16 mouse cellular contexts compared by ENCODE assay signal in genomic region chr19:50418962-50419720, GRCm38 (mm10).
A peak's percentile ranks its signal among the peaks of the same experiment; 100 is the strongest.
DNase-seq lines count a peak whose midpoint lies in the region; ATAC-seq and TF ChIP-seq lines count a peak whose summit lies in the region.
"Had no signal": no experiment of that assay in that cellular context is flagged by ENCODE, and none has a peak within 500 bp of the region (broad histone marks: within the 10 kb centered on the region; RNA-seq: fewer than 3 reads in every experiment).

No protein-coding gene starts in this region.

- H3K4me1 ChIP-seq in kidney, embryonic 15.5 days = 0 out of 2 replicates have a peak, but pooled peaks cover 4% of the 10 kb centered on the region
- peaks cover 7% of the 10 kb centered on the region; the same call in 1 of the 2 replicates for H3K4me1 ChIP-seq in midbrain, embryonic 16.5 days (ENCODE audit: control insufficient read depth, insufficient read depth, low read length)
- no peaks in the 10 kb centered on the region for H3K4me1 ChIP-seq in midbrain, postnatal 0 days (ENCODE audit: insufficient read depth, low read length)

- no peaks in the 10 kb centered on the region for H3K36me3 ChIP-seq in kidney, embryonic 15.5 days
- H3K36me3 ChIP-seq in midbrain, embryonic 16.5 days (ENCODE audit: control insufficient read depth, insufficient read depth, low read length) = no peaks in the 10 kb centered on the region
- H3K36me3 ChIP-seq in midbrain, postnatal 0 days (ENCODE audit: insufficient read depth, low read length) = no peaks in the 10 kb centered on the region
- H3K36me3 ChIP-seq: hindbrain, embryonic 10.5 days; neural tube, embryonic 13.5 days had no signal

- H3K27me3 ChIP-seq in kidney, embryonic 15.5 days = no peaks in the 10 kb centered on the region
- no peaks in the 10 kb centered on the region for H3K27me3 ChIP-seq in midbrain, embryonic 16.5 days (ENCODE audit: control insufficient read depth, insufficient read depth, low read depth, low read length)
- no peaks in the 10 kb centered on the region for H3K27me3 ChIP-seq in midbrain, postnatal 0 days (ENCODE audit: insufficient read depth, low read length)
- H3K27me3 ChIP-seq: neural tube, embryonic 13.5 days had no signal

- no peak overlapping the region for H3K9ac ChIP-seq in kidney, embryonic 15.5 days
- peak overlapping the region; percentile 11; the same call in 1 of the 2 replicates for H3K9ac ChIP-seq in midbrain, embryonic 16.5 days (ENCODE audit: low read depth, low read length)
- H3K9ac ChIP-seq in midbrain, postnatal 0 days (replicated peaks; ENCODE audit: low read length, poor library complexity, severe bottlenecking) = no peak overlapping the region
- H3K9ac ChIP-seq: lung, embryonic 14.5 days; neural tube, embryonic 13.5 days had no signal

- peak; percentile 69; the same call in 1 of the 2 replicates for ATAC-seq in kidney, embryonic 15.5 days (replicated peaks; ENCODE audit: low FRiP score)
- no peak for ATAC-seq in midbrain, embryonic 16.5 days
- no peak for ATAC-seq in midbrain, postnatal 0 days (ENCODE audit: low FRiP score)

- H3K9me3 ChIP-seq in kidney, embryonic 15.5 days (replicated peaks) = no peaks in the 10 kb centered on the region
- H3K9me3 ChIP-seq in midbrain, embryonic 16.5 days (replicated peaks; ENCODE audit: control insufficient read depth, low read length, poor library complexity, severe bottlenecking) = no peaks in the 10 kb centered on the region
- no peaks in the 10 kb centered on the region for H3K9me3 ChIP-seq in midbrain, postnatal 0 days (ENCODE audit: low read length)
- H3K9me3 ChIP-seq: hindbrain, embryonic 10.5 days; neural tube, embryonic 13.5 days had no signal

- DNase-seq in kidney, postnatal 14 days = no peak
- no peak for DNase-seq in midbrain, postnatal 0 days (ENCODE audit: low spot score)
- peak; percentile 40 to 64 for DNase-seq in left cerebral cortex, postnatal 14 days (ENCODE audit: low spot score in 2 of 2)
- DNase-seq in ovary, postnatal 14 days (ENCODE audit: low spot score) = no peak
- no peak for DNase-seq in embryo, embryonic 11 days
- DNase-seq: adrenal gland, postnatal 10 days; cerebellum, postnatal 10 days; kidney, postnatal 36 days; lung, embryonic 14.5 days had no signal

- no peak overlapping the region for H3K4me3 ChIP-seq in kidney, embryonic 15.5 days (replicated peaks)
- no peak overlapping the region for H3K4me3 ChIP-seq in midbrain, embryonic 16.5 days (ENCODE audit: low read depth, low read length)
- H3K4me3 ChIP-seq in midbrain, postnatal 0 days (ENCODE audit: low read depth, low read length) = no peak overlapping the region
- H3K4me3 ChIP-seq: erythroblast, embryonic 14.5 days; hindbrain, embryonic 10.5 days; neural tube, embryonic 13.5 days had no signal

- 35% methylated on average over 14 of the region's 14 CpGs for WGBS in kidney, embryonic 15.5 days
- 42% methylated on average over 14 of the region's 14 CpGs for WGBS in midbrain, embryonic 16.5 days
- 40% methylated on average over 14 of the region's 14 CpGs for WGBS in midbrain, postnatal 0 days

- intact Hi-C loops in left cerebral cortex, postnatal 14 days (cut with DNase I) = no loop called here

- peak overlapping the region; percentile 22; the same call in 1 of the 2 replicates for H3K4me2 ChIP-seq in kidney, embryonic 15.5 days
- no peak overlapping the region for H3K4me2 ChIP-seq in midbrain, embryonic 16.5 days (ENCODE audit: low read length)
- no peak overlapping the region for H3K4me2 ChIP-seq in midbrain, postnatal 0 days (ENCODE audit: low read depth, low read length, poor library complexity, severe bottlenecking)
- H3K4me2 ChIP-seq: heart, embryonic 11.5 days; liver, embryonic 11.5 days; lung, embryonic 14.5 days; neural tube, embryonic 13.5 days had no signal

- 0 out of 2 replicates have a peak overlapping the region, but pooled peaks have one; percentile 37 for H3K27ac ChIP-seq in kidney, embryonic 15.5 days
- peak overlapping the region; percentile 22; the same call in 1 of the 2 replicates for H3K27ac ChIP-seq in midbrain, embryonic 16.5 days (ENCODE audit: low read length)
- no peak overlapping the region for H3K27ac ChIP-seq in midbrain, postnatal 0 days (ENCODE audit: low read depth, low read length)
- H3K27ac ChIP-seq: hindbrain, embryonic 10.5 days; neural tube, embryonic 13.5 days had no signal

- no peak for TF ChIP-seq CTCF in midbrain, postnatal 0 days (IDR thresholded peaks at IDR 0.05)

Comparison
In these comparisons a context has a peak if more than half of its experiments do, and no peak if none do; other contexts are left out.
1. DNase-seq: peak in left cerebral cortex, postnatal 14 days (2 of 2); none in kidney, postnatal 14 days (single experiment), midbrain, postnatal 0 days (single experiment), ovary, postnatal 14 days (single experiment) and embryo, embryonic 11 days (single experiment).